Mouse (Mus musculus): ENCODE measurements around the gene Gm3409. TPM values are rescaled to one million over a fixed set of nuclear protein-coding genes. Genes with fewer than 3 reads are reported as not detected.

Gm3409 gene
- polyA plus RNA-seq, 1 experiment from 2014 or later, result not detected

GRCm38 (mm10) chr5:146576668-146577067, 39.2 kb downstream of the Gm3409 start:
- Histone ChIP-seq H3K27ac (no peak overlapping the region), H3K4me1 (replicated peaks) (no peaks in the 10 kb centered on the region), H3K4me2 (replicated peaks) (no peak overlapping the region), H3K4me3 (replicated peaks) (no peak overlapping the region), H3K9me3 (no peaks in the 10 kb centered on the region), H3K36me3 (no peaks in the 10 kb centered on the region), H3K9ac (replicated peaks) (no peak overlapping the region), H3K27me3 (no peaks in the 10 kb centered on the region)
- WGBS, result 90% methylated on average over 3 of the region's 3 CpGs
- ATAC-seq, result no peak

- no peaks in the 10 kb centered on the region for H3K36me3 ChIP-seq
- WGBS, result 11% methylated on average over 10 of the region's 10 CpGs
- ATAC-seq, result no peak
- H3K4me3 ChIP-seq (replicated peaks), result peak overlapping the region; percentile 62
- H3K9ac ChIP-seq (replicated peaks), result peak overlapping the region; percentile 75
- H3K4me1 ChIP-seq (replicated peaks), result peaks cover 13% of the 10 kb centered on the region
- H3K9me3 ChIP-seq, result no peaks in the 10 kb centered on the region
- H3K27ac ChIP-seq, result no peak overlapping the region
- peaks cover 58% of the 10 kb centered on the region for H3K27me3 ChIP-seq
- H3K4me2 ChIP-seq (replicated peaks), result peak overlapping the region; percentile 90
Observed at GRCm38 (mm10) chr5:146584156-146584477, 46.7 kb downstream of the Gm3409 start.

- peak; percentile 80 for ATAC-seq
- under 1% methylated on average over 63 of the region's 64 CpGs for WGBS
- H3K4me2 ChIP-seq (replicated peaks), result peak within 1 kb of the TSS; percentile 90
- H3K36me3 ChIP-seq, result no peaks in the 10 kb centered on the region
- no peaks in the 10 kb centered on the region; the same call in 1 of the 2 replicates for H3K9me3 ChIP-seq
- H3K4me1 ChIP-seq (replicated peaks), result peaks cover 13% of the 10 kb centered on the region
- peak within 1 kb of the TSS; percentile 62 for H3K4me3 ChIP-seq (replicated peaks)
- no peak within 1 kb of the TSS for H3K27ac ChIP-seq
- H3K27me3 ChIP-seq, result peaks cover 64% of the 10 kb centered on the region
- H3K9ac ChIP-seq (replicated peaks), result peak within 1 kb of the TSS; percentile 75
Observed at GRCm38 (mm10) chr5:146584478-146585306, 47.2 kb downstream of the Gm3409 start, which contains the start of gene Gpr12. Gpr12 (minus strand) TSS chr5:146585239.

- peaks cover 13% of the 10 kb centered on the region for H3K4me1 ChIP-seq (replicated peaks)
- peak overlapping the region; percentile 75; the same call in 1 of the 2 replicates for H3K9ac ChIP-seq (replicated peaks)
- H3K27ac ChIP-seq, result no peak overlapping the region
- H3K4me2 ChIP-seq (replicated peaks), result peak overlapping the region; percentile 90
- H3K4me3 ChIP-seq (replicated peaks), result peak overlapping the region; percentile 62
- no peaks in the 10 kb centered on the region; the same call in 1 of the 2 replicates for H3K9me3 ChIP-seq
- WGBS, result 18% methylated on average over 10 of the region's 10 CpGs
- H3K36me3 ChIP-seq, result no peaks in the 10 kb centered on the region
- peaks cover 70% of the 10 kb centered on the region for H3K27me3 ChIP-seq
- ATAC-seq, result peak; percentile 7; the same call in 1 of the 2 replicates
Observed at GRCm38 (mm10) chr5:146585307-146585651, 47.8 kb downstream of the Gm3409 start.

GRCm38 (mm10) chr5:146586357-146587070, 49.1 kb downstream of the Gm3409 start:
- Histone ChIP-seq H3K27me3 (peaks cover 80% of the 10 kb centered on the region), H3K9ac (replicated peaks) (no peak overlapping the region), H3K4me2 (replicated peaks) (no peak overlapping the region), H3K36me3 (no peaks in the 10 kb centered on the region), H3K27ac (no peak overlapping the region), H3K4me3 (replicated peaks) (no peak overlapping the region), H3K4me1 (replicated peaks) (peaks cover 13% of the 10 kb centered on the region), H3K9me3 (no peaks in the 10 kb centered on the region; the same call in 1 of the 2 replicates)
- no peak for ATAC-seq
- WGBS, result 72% methylated on average over 8 of the region's 8 CpGs

Other genes starting within 250 kb of the Gm3409 start
- gene Wasf3, start 152.7 kb upstream of the Gm3409 start, polyA plus RNA-seq (2015; fragmentation: Nextera tagmentation; extraction: Ambion mirVana), result 11.5 and 12.1 TPM in 2 replicates
- gene Gm6408, start 55.7 kb upstream of the Gm3409 start, polyA plus RNA-seq (2015; fragmentation: Nextera tagmentation; extraction: Ambion mirVana), result not detected in 2 replicates
- not detected in 2 replicates for gene Gm6370, start 46.3 kb upstream of the Gm3409 start, polyA plus RNA-seq (2015; fragmentation: Nextera tagmentation; extraction: Ambion mirVana)
- not detected in 2 replicates for gene 4930449I24Rik, start 35.2 kb upstream of the Gm3409 start, polyA plus RNA-seq (2015; fragmentation: Nextera tagmentation; extraction: Ambion mirVana)
- gene Gm3402, start 23.5 kb upstream of the Gm3409 start, polyA plus RNA-seq (2015; fragmentation: Nextera tagmentation; extraction: Ambion mirVana), result not detected in 2 replicates
- not detected in 2 replicates for gene Gm3404, start 11.8 kb upstream of the Gm3409 start, polyA plus RNA-seq (2015; fragmentation: Nextera tagmentation; extraction: Ambion mirVana)
- not detected in 2 replicates for gene Gm3415, start 18.5 kb downstream of the Gm3409 start, polyA plus RNA-seq (2015; fragmentation: Nextera tagmentation; extraction: Ambion mirVana)
- 6.7 and 6.8 TPM in 2 replicates for gene Gpr12, start 47.6 kb downstream of the Gm3409 start, polyA plus RNA-seq (2015; fragmentation: Nextera tagmentation; extraction: Ambion mirVana)

Measured in midbrain, embryonic 13.5 days (tissue).